Mouse (Mus musculus) kidney, adult 2 months (tissue): ENCODE data around the gene Fam129c. TPM values are rescaled to one million over a fixed set of nuclear protein-coding genes. Genes with fewer than 3 reads are reported as not detected.

Source experiments
- DNase-seq: peaks from one replicate; pipeline ENCODE4 v3.0.0; 2021
- H3K27ac ChIP-seq: fragments of 200-500 bp; 2 replicates; pipeline ENCODE4 v1.5.1; 2012; ENCODE audit warnings: low read depth, low read length, control low read depth, inconsistent platforms; ENCODE audit not compliant: insufficient read depth
- H3K27me3 ChIP-seq: fragments of 200-500 bp; replicated peaks from 2 replicates; pipeline ENCODE4 v1.6.1; 2012; ENCODE audit warnings: mild to moderate bottlenecking, moderate library complexity, low read length, inconsistent platforms; ENCODE audit not compliant: control insufficient read depth, insufficient read depth
- H3K36me3 ChIP-seq: fragments of 200-500 bp; 2 replicates; pipeline ENCODE4 v1.6.1; 2012; ENCODE audit warnings: mild to moderate bottlenecking, moderate library complexity, low read length, inconsistent platforms; ENCODE audit not compliant: control insufficient read depth, insufficient read depth
- H3K4me1 ChIP-seq: fragments of 200-500 bp; 2 replicates; pipeline ENCODE4 v1.6.1; 2011; ENCODE audit warnings: low read length; ENCODE audit not compliant: control insufficient read depth, insufficient read depth
- H3K4me3 ChIP-seq: fragments of 200-500 bp; 2 replicates; pipeline ENCODE4 v1.5.1; 2011; ENCODE audit warnings: mild to moderate bottlenecking, low read depth, low read length, control low read depth; ENCODE audit not compliant: insufficient read depth
- CTCF ChIP-seq: fragments of 200-500 bp; conservative IDR thresholded peaks from 2 replicates; pipeline ENCODE4 v1.5.1; 2011; ENCODE audit warnings: low read depth, mild to moderate bottlenecking, control low read depth, low read length, moderate library complexity, mixed read lengths; ENCODE audit not compliant: insufficient read depth, insufficient read length
- POLR2A ChIP-seq: fragments of 200-500 bp; IDR thresholded peaks from one replicate; pipeline ENCODE4 v1.6.1; 2011; ENCODE audit warnings: low read depth, low read length, control low read depth
- WGBS: fragments of 180-500 bp; shearing (Covaris S2); methylation state at CpG from one replicate; pipeline ENCODE4 v1.1.7; 2018; 5-methylcytosine and 5-hydroxymethylcytosine counted together
- polyA plus RNA-seq: library from polyadenylated mRNA; depleted of rRNA; stranded (reverse); fragments of >200 nt; gene quantifications from 2 replicates; pipeline ENCODE4 v1.2.3, GENCODE M21; 2012

The Fam129c gene
- polyA plus RNA-seq, 1 experiment = 2.4 TPM

- Histone ChIP-seq H3K27ac (no peak overlapping the region), H3K4me3 (no peak overlapping the region), H3K36me3 (no peaks in the 10 kb centered on the region), H3K27me3 (no peaks in the 10 kb centered on the region), H3K4me1 (peaks cover 10% of the 10 kb centered on the region; the same call in 1 of the 2 replicates)
- 96% methylated on average over 4 of the region's 4 CpGs for WGBS
- DNase-seq = no peak
- no peak for TF ChIP-seq CTCF
- no peak for TF ChIP-seq POLR2A
These were observed 3.1 kb upstream of the Fam129c start for GRCm38 (mm10) chr8:71594324-71594722.

GRCm38 (mm10) chr8:71595862-71596261, 1.6 kb upstream of the Fam129c start:
- Histone ChIP-seq H3K4me3 (no peak overlapping the region), H3K27ac (no peak overlapping the region), H3K27me3 (no peaks in the 10 kb centered on the region), H3K36me3 (no peaks in the 10 kb centered on the region), H3K4me1 (peaks cover 10% of the 10 kb centered on the region; the same call in 1 of the 2 replicates)
- DNase-seq = peak; percentile 91
- 10% methylated on average over 27 of the region's 27 CpGs for WGBS
- TF ChIP-seq CTCF (peak; percentile 95), POLR2A (no peak)

GRCm38 (mm10) chr8:71596384-71596783, 1.1 kb upstream of the Fam129c start:
- DNase-seq = no peak
- Histone ChIP-seq H3K36me3 (no peaks in the 10 kb centered on the region), H3K4me3 (no peak overlapping the region), H3K4me1 (0 out of 2 replicates have a peak, but pooled peaks cover 8% of the 10 kb centered on the region), H3K27ac (no peak overlapping the region), H3K27me3 (no peaks in the 10 kb centered on the region)
- no peak for TF ChIP-seq POLR2A
- TF ChIP-seq CTCF = no peak
- 61% methylated on average over 6 of the region's 6 CpGs for WGBS

DNA sequence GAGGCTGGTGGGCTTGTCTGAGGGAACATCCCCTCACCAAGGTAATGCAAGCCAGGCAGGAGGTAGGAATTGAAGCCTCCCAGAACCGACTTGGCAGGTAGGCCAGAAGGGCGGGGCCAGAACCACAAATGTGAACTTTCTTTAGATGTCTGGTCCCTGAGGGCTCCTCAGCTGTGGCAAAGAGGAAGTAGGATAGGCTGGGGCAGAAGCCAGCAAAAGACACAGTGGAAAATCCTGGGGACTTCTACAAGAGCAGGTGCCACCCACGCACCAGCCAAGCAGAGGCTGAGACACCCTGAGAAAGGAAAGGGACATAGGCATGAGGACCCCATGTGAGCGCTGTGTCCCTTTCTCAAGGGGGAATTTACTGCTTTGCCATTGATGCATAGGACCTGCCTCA, 650 bp upstream of the Fam129c start:
- 0 out of 2 replicates have a peak, but pooled peaks cover 8% of the 10 kb centered on the region for H3K4me1 ChIP-seq
- H3K36me3 ChIP-seq = no peaks in the 10 kb centered on the region
- no peak overlapping the region for H3K4me3 ChIP-seq
- no peaks in the 10 kb centered on the region for H3K27me3 ChIP-seq
- no peak for DNase-seq
- TF ChIP-seq POLR2A (no peak), CTCF (no peak)
- WGBS = 72% methylated on average over 4 of the region's 4 CpGs
- H3K27ac ChIP-seq = no peak overlapping the region

GRCm38 (mm10) chr8:71598375-71598774, 927 bp downstream of the Fam129c start:
- TF ChIP-seq CTCF (no peak), POLR2A (no peak)
- Histone ChIP-seq H3K27me3 (no peaks in the 10 kb centered on the region), H3K36me3 (no peaks in the 10 kb centered on the region), H3K27ac (no peak overlapping the region), H3K4me3 (no peak overlapping the region), H3K4me1 (peaks cover 11% of the 10 kb centered on the region; the same call in 1 of the 2 replicates)
- no peak for DNase-seq

DNA sequence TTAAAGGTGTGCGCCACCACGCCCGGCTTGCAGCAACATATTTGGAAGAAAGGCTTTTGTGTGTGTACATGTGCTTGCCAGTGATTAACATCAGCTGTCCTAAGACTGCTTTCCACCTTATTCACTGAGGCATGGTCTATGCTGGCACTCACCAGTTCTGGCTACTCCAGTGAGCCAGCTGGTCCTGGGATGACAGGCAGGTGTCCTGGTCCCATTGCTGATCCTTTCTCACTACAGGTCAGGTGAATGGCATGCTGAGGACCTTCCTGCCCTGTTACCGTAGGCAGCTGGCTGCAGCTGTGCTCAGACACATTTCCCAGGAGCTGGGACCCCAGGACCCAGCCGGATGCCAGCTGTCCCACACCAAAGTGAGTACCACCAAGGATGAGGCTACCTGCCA, 1.4 kb downstream of the Fam129c start:
- 92% methylated on average over 5 of the region's 5 CpGs for WGBS
- Histone ChIP-seq H3K36me3 (no peaks in the 10 kb centered on the region), H3K27me3 (no peaks in the 10 kb centered on the region), H3K4me1 (peaks cover 11% of the 10 kb centered on the region; the same call in 1 of the 2 replicates), H3K4me3 (no peak overlapping the region), H3K27ac (no peak overlapping the region)
- no peak for DNase-seq
- no peak for TF ChIP-seq POLR2A
- no peak for TF ChIP-seq CTCF

- 14% methylated on average over 65 of the region's 65 CpGs for WGBS
These were observed 4.7 kb downstream of the Fam129c start for GRCm38 (mm10) chr8:71601939-71602665.

More at GRCm38 (mm10) chr8:71601939-71602665, 4.7 kb downstream of the Fam129c start:
- Histone ChIP-seq H3K36me3 (no peaks in the 10 kb centered on the region), H3K27me3 (no peaks in the 10 kb centered on the region), H3K27ac (no peak overlapping the region), H3K4me3 (no peak overlapping the region), H3K4me1 (peaks cover 7% of the 10 kb centered on the region; the same call in 1 of the 2 replicates)
- no peak for DNase-seq
- TF ChIP-seq CTCF (no peak), POLR2A (no peak)
